Mouse (Mus musculus): ENCODE results near the gene Tlr2. TPM values are rescaled to one million over a fixed set of nuclear protein-coding genes. Genes with fewer than 3 reads are reported as not detected.
A peak's percentile ranks its signal among the peaks of the same experiment; 100 is the strongest.

Tlr2 gene
- total RNA-seq, 2 experiments from 2014 or later, result 3.6 to 3.8 TPM

DNA sequence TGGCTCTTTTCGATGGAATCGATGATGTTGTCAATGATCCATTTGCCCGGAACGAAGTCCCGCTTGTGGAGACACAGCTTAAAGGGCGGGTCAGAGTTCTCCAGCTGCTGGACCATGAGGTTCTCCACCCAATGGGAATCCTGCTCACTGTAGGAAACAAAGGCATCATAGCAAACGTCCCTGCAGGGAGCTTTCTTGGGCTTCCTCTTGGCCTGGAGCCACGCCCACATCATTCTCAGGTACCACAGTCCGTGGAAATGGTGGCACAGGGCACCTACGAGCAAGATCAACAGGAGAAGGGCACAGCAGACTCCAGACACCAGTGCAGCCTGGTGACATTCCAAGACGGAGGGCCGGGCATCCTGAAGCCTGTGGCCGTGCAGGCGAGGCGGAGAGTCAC lies 4.9 kb downstream of the Tlr2 start:
- no peak for DNase-seq (ENCODE audit: low spot score in 2 of 2)

GRCm38 (mm10) chr3:83828145-83828611 lies 13.4 kb downstream of the Tlr2 start:
- no peak for DNase-seq (ENCODE audit: low spot score in 2 of 2)

- no peak for DNase-seq (ENCODE audit: low spot score in 2 of 2)
Measured at GRCm38 (mm10) chr3:83827684-83828083, 13.9 kb downstream of the Tlr2 start.

GRCm38 (mm10) chr3:83823774-83824173 lies 17.8 kb downstream of the Tlr2 start:
- DNase-seq (ENCODE audit: low spot score in 2 of 2), result no peak

- DNase-seq (ENCODE audit: low spot score in 2 of 2), result no peak
Measured at GRCm38 (mm10) chr3:83816372-83816925, 25.1 kb downstream of the Tlr2 start.

DNA sequence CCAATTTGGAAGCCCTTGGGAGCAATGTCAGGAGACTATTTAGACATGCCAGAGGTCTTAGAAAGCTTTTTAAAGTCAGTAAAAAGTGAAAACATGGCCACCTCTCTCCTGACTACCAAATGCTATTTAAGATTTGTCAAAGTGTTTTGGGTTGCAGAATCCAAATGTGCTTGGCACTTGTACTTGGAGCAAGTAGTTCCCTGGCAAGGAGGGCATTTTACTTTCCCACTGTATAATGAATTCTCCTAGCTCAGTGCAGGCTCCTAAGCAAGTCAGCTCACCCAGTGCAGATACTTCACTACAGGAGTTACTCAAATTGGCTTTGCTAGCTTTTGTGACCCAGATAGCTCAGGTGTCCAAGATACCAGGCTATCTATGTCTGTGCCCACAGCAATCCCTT lies 28.7 kb downstream of the Tlr2 start:
- DNase-seq (ENCODE audit: low spot score in 2 of 2), result no peak

- DNase-seq (ENCODE audit: low spot score in 2 of 2), result no peak
Measured at GRCm38 (mm10) chr3:83811987-83812386, 29.6 kb downstream of the Tlr2 start.

DNA sequence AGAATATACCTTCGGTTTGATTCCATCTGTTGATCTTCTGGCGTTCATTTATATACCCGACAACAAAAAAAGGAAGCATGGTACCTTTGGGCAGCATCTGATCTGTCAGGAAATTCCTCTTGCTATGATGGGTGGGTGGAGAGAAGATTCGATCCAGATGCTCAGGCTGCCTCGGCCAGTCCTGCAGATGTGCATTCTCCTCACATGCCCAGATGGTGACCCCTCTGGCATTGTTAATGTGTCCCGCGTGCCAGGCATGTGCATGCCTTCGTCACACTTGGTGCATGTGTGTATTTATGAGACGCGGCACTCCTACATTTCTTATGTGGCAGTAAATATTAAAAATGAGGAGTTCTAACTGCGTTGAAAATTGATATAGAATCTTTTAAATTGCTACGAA lies 33.1 kb downstream of the Tlr2 start:
- no peak for DNase-seq (ENCODE audit: low spot score in 2 of 2)

- DNase-seq (ENCODE audit: low spot score in 2 of 2), result no peak
Measured at GRCm38 (mm10) chr3:83801649-83802155, 39.9 kb downstream of the Tlr2 start.

GRCm38 (mm10) chr3:83799486-83799885 lies 42.1 kb downstream of the Tlr2 start:
- DNase-seq (ENCODE audit: low spot score in 2 of 2), result no peak

DNA sequence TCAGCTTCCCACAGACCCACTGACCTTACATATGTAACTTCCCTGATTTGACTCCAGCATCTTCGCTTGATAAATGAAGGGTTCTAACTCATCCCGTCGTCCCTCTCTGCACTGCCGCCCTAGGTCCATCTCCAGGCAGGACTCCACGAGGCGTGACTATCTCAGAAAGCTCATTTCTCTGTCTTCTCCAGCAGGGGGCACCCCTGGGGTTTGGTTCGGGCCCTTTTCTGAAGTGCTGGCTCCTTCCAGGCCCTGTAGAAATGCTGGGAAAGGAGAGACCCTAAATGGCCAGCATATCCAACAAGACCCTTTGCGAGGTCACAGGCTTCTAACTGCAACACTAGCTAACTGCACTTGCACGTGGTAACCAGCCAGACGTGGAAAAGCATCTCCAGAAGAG lies 43.7 kb downstream of the Tlr2 start:
- peak; percentile 46 to 65 for DNase-seq (ENCODE audit: low spot score in 2 of 2)

- no peak for DNase-seq (ENCODE audit: low spot score in 2 of 2)
Measured at GRCm38 (mm10) chr3:83797098-83797497, 44.5 kb downstream of the Tlr2 start.

GRCm38 (mm10) chr3:83791444-83791843 lies 50.1 kb downstream of the Tlr2 start:
- no peak for DNase-seq (ENCODE audit: low spot score in 2 of 2)

GRCm38 (mm10) chr3:83789651-83790451 lies 51.7 kb downstream of the Tlr2 start:
- DNase-seq (ENCODE audit: low spot score in 2 of 2), result peak in 1 of 2 experiments; percentile 27

- no peak for DNase-seq (ENCODE audit: low spot score in 2 of 2)
Measured at GRCm38 (mm10) chr3:83787776-83788305, 53.7 kb downstream of the Tlr2 start.

DNA sequence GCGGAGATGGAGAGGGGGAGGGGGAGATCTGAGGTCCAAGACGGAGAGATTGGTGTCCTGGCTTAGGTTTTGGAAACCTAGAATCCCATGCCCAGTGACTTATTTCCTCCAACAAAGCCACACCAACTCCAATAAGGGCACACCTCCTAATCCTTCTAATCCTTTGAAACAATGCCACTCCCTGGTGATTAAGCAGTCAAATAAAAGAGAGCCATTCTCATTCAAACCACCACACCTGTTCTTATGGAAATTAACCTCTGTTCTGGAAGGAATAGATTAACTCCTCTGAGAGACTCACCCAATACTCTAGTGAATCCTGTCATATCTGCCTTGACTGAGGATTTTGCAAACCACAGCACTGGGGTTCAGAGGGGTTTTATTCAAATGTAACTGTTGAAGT lies 54.5 kb downstream of the Tlr2 start:
- no peak for DNase-seq (ENCODE audit: low spot score in 2 of 2)

Other genes starting within 250 kb of the Tlr2 start
- gene Sfrp2, start 75.4 kb downstream of the Tlr2 start, total RNA-seq (2021), result 10 to 100 TPM; 36.2 to 38.2 TPM
- 10 to 100 TPM; 59.8 to 60.5 TPM for gene Tmem131l, start 198.4 kb upstream of the Tlr2 start, total RNA-seq (2021)

Data from gastrocnemius, postnatal 4 days (tissue).